Mouse (Mus musculus) kidney, embryonic 16.5 days (tissue): ENCODE measurements around the gene Olfr619. TPM values are rescaled to one million over a fixed set of nuclear protein-coding genes. Genes with fewer than 3 reads are reported as not detected.

ENCODE experiments used
- microRNA-seq: library from miRNA; unstranded; fragments of <30 nt; microRNA quantifications from one replicate; pipeline ENCODE4, GENCODE M21; 2016
- polyA plus RNA-seq: library from polyadenylated mRNA; unstranded; fragments of >200 nt; fragmentation: Nextera tagmentation; extraction: Ambion mirVana; gene quantifications from 2 replicates; pipeline ENCODE4 v1.2.1, GENCODE M21; 2015

Olfr619 gene
- polyA plus RNA-seq, 1 experiment from 2014 or later: not detected

Small RNA genes within 50 kb of the gene (microRNA-seq; reads per million reads assigned to microRNA genes)
- not detected for gene Gm26506

Other genes with a start within 250 kb of the Olfr619 start
- not detected in 2 replicates for gene Olfr601, start 237.9 kb upstream of the Olfr619 start, polyA plus RNA-seq
- gene Olfr603, start 214.4 kb upstream of the Olfr619 start, polyA plus RNA-seq: not detected in 2 replicates
- not detected in 2 replicates for gene Usp17lc, start 185.5 kb upstream of the Olfr619 start, polyA plus RNA-seq
- gene Olfr605, start 155.1 kb upstream of the Olfr619 start, polyA plus RNA-seq: not detected in 2 replicates
- not detected in 2 replicates for gene Olfr606, start 151.5 kb upstream of the Olfr619 start, polyA plus RNA-seq
- gene Olfr607, start 136.4 kb upstream of the Olfr619 start, polyA plus RNA-seq: not detected in 2 replicates
- not detected in 2 replicates for gene Olfr608, start 130.7 kb upstream of the Olfr619 start, polyA plus RNA-seq
- gene Olfr609, start 102.5 kb upstream of the Olfr619 start, polyA plus RNA-seq: not detected in 2 replicates
- gene Olfr610, start 88.5 kb upstream of the Olfr619 start, polyA plus RNA-seq: not detected in 2 replicates
- gene Olfr611, start 79.7 kb upstream of the Olfr619 start, polyA plus RNA-seq: not detected in 2 replicates
- gene Olfr612, start 57.9 kb upstream of the Olfr619 start, polyA plus RNA-seq: not detected in 2 replicates
- not detected in 2 replicates for gene Olfr613, start 52.5 kb upstream of the Olfr619 start, polyA plus RNA-seq
- gene Olfr615, start 44.5 kb upstream of the Olfr619 start, polyA plus RNA-seq: not detected in 2 replicates
- not detected in 2 replicates for gene Olfr616, start 31.4 kb upstream of the Olfr619 start, polyA plus RNA-seq
- gene Olfr617, start 27.5 kb upstream of the Olfr619 start, polyA plus RNA-seq: not detected in 2 replicates
- gene Olfr618, start 10.5 kb upstream of the Olfr619 start, polyA plus RNA-seq: not detected in 2 replicates
- not detected in 2 replicates for gene Olfr620, start 12.0 kb downstream of the Olfr619 start, polyA plus RNA-seq
- gene Olfr622, start 42.1 kb downstream of the Olfr619 start, polyA plus RNA-seq: not detected in 2 replicates
- not detected in 2 replicates for gene Olfr623, start 63.1 kb downstream of the Olfr619 start, polyA plus RNA-seq
- gene Olfr624, start 70.6 kb downstream of the Olfr619 start, polyA plus RNA-seq: 0.02 and 0.04 TPM in 2 replicates
- not detected in 2 replicates for gene Olfr625-ps1, start 82.1 kb downstream of the Olfr619 start, polyA plus RNA-seq
- not detected in 2 replicates for gene Olfr243, start 114.1 kb downstream of the Olfr619 start, polyA plus RNA-seq
- gene Olfr628, start 129.8 kb downstream of the Olfr619 start, polyA plus RNA-seq: not detected in 2 replicates
- gene Olfr629, start 144.4 kb downstream of the Olfr619 start, polyA plus RNA-seq: not detected in 2 replicates
- gene Olfr630, start 156.8 kb downstream of the Olfr619 start, polyA plus RNA-seq: not detected in 2 replicates
- gene Olfr69, start 171.0 kb downstream of the Olfr619 start, polyA plus RNA-seq: not detected in 2 replicates
- gene Olfr68, start 179.1 kb downstream of the Olfr619 start, polyA plus RNA-seq: not detected in 2 replicates
- gene Olfr67, start 191.2 kb downstream of the Olfr619 start, polyA plus RNA-seq: not detected in 2 replicates
- gene Hbb-bt, start 213.4 kb downstream of the Olfr619 start, polyA plus RNA-seq: 2,178 and 2,179 TPM in 2 replicates
- 7,235 and 7,674 TPM in 2 replicates for gene Hbb-bs, start 227.5 kb downstream of the Olfr619 start, polyA plus RNA-seq
- gene Hbb-bh2, start 239.9 kb downstream of the Olfr619 start, polyA plus RNA-seq: not detected in 2 replicates
- gene Hbb-bh1, start 242.6 kb downstream of the Olfr619 start, polyA plus RNA-seq: 0.92 and 1.9 TPM in 2 replicates